Mouse (Mus musculus) brain, embryonic 14.5 days (tissue): Measurements from ENCODE around the gene Jund.

Experiments
- CTCF ChIP-seq: fragments of 200-500 bp; IDR thresholded peaks from 2 replicates; pipeline ENCODE4 v1.5.1; 2012; ENCODE audit warnings: inconsistent platforms, mild to moderate bottlenecking, moderate library complexity, borderline replicate concordance; ENCODE audit not compliant: insufficient read depth, insufficient read length; ENCODE audit errors: extremely low read depth
- POLR2A ChIP-seq: fragments of 200-500 bp; IDR thresholded peaks from 2 replicates; pipeline ENCODE4 v1.6.1; 2012; ENCODE audit warnings: mild to moderate bottlenecking, inconsistent platforms, borderline replicate concordance; ENCODE audit not compliant: poor library complexity, insufficient read depth, insufficient read length, severe bottlenecking; ENCODE audit errors: extremely low read depth

- no peak for TF ChIP-seq CTCF
- TF ChIP-seq POLR2A: no peak
Measured at GRCm38 (mm10) chr8:70677451-70678080, 21.2 kb upstream of the Jund start.
